ENCODE assay signal across 8 mouse cellular contexts in the genomic region with DNA sequence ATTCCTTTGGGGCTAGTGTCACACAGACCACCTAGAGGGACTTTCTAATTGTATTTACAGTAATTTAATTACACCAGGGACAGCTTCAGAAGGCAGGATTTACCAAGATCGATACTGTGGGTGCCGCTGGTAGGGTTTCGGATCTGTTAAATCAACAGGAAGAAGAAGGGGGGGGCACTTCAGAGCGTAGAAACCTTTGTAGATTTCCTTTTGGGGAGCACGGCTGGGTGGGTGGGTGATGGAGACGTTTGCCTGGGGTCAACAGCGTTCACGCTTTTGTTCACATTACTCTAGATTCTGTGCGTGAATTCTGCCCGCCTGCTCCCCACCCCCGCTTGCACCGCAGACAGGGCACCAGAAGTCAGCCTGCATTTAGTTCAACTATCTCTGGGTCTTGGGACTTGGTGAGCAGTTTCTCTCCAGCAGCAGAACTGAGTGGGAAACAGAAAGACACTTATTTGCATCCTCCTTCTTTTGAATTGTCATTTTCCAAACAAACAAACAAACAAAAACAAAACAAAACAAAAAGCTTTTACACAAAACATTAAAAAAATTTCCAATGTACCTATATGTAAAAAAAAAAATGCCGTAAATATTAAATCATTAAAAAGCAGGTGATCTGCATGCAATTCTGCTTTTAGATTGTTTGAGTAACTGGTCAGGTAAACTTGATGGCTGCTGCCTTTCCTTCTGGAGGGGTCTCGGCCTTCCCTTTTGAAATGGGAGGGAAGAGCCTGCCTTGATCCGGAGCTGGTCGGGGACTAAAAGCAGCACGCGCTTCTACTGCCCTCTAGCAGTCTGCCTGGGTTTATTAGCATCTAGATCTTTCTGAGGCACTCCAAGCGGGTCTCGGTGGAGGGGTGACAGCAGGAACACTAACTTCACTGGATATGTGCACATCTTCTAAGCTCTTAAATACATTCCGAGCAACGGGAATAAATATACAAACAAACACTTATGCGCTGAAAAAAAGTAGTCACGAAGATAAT. TPM values are rescaled to one million over a fixed set of nuclear protein-coding genes. Genes with fewer than 3 reads are reported as not detected.
DNase-seq lines count a peak whose midpoint lies in the region; ATAC-seq lines count a peak whose summit lies in the region.

No protein-coding gene starts in this region.

- WGBS in limb, embryonic 11.5 days: 13% methylated on average over 24 of the region's 24 CpGs
- 7% methylated on average over 24 of the region's 24 CpGs for WGBS in midbrain, embryonic 11.5 days
- 14% methylated on average over 24 of the region's 24 CpGs for WGBS in stomach, embryonic 15.5 days

- peak overlapping the region; percentile 14; the same call in 1 of the 2 replicates for H3K4me3 ChIP-seq in limb, embryonic 11.5 days (ENCODE audit: low read depth, low read length)
- peak overlapping the region; percentile 7 for H3K4me3 ChIP-seq in midbrain, embryonic 11.5 days (ENCODE audit: low read depth, low read length)
- peak overlapping the region; percentile 21 for H3K4me3 ChIP-seq in stomach, embryonic 15.5 days (replicated peaks)

- DNase-seq in urinary bladder, postnatal 25 days (ENCODE audit: low spot score): peak; percentile 19
- no peak for DNase-seq in urinary bladder, postnatal 10 days (ENCODE audit: low spot score)
- peak; percentile 35 to 42 for DNase-seq in cerebellum, postnatal 36 days
- DNase-seq in gastrocnemius, postnatal 14 days: peak; percentile 50
- peak; percentile 75 for DNase-seq in limb, embryonic 11.5 days (ENCODE audit: low spot score)
- DNase-seq in midbrain, embryonic 11.5 days (ENCODE audit: low spot score, missing footprints): peak; percentile 94

- peak; percentile 75 for ATAC-seq in inflammation-experienced regulatory T-cells, adult 6 months
- ATAC-seq in limb, embryonic 11.5 days (ENCODE audit: insufficient number of reproducible peaks, low FRiP score, low TSS enrichment, low read depth): no peak
- peak; percentile 48 for ATAC-seq in midbrain, embryonic 11.5 days (ENCODE audit: low FRiP score)
- no peak for ATAC-seq in stomach, embryonic 15.5 days (ENCODE audit: insufficient read depth, low FRiP score, low read depth)

- peaks cover 7% of the 10 kb centered on the region for H3K4me1 ChIP-seq in limb, embryonic 11.5 days (ENCODE audit: control insufficient read depth, insufficient read depth, low read length)
- peaks cover 10% of the 10 kb centered on the region for H3K4me1 ChIP-seq in midbrain, embryonic 11.5 days (ENCODE audit: control insufficient read depth, insufficient read depth, low read length)
- 0 out of 2 replicates have a peak, but pooled peaks cover 5% of the 10 kb centered on the region for H3K4me1 ChIP-seq in stomach, embryonic 15.5 days

- no peaks in the 10 kb centered on the region for H3K27me3 ChIP-seq in limb, embryonic 11.5 days (ENCODE audit: control insufficient read depth, insufficient read depth, low read length)
- 0 out of 2 replicates have a peak, but pooled peaks cover 3% of the 10 kb centered on the region for H3K27me3 ChIP-seq in midbrain, embryonic 11.5 days (ENCODE audit: control insufficient read depth, insufficient read depth, low read length)
- no peaks in the 10 kb centered on the region for H3K27me3 ChIP-seq in stomach, embryonic 15.5 days (replicated peaks)

- no peak overlapping the region for H3K27ac ChIP-seq in limb, embryonic 11.5 days (replicated peaks; ENCODE audit: low read depth, low read length)
- peak overlapping the region; percentile 15; the same call in 1 of the 2 replicates for H3K27ac ChIP-seq in midbrain, embryonic 11.5 days (ENCODE audit: low read depth, low read length)
- H3K27ac ChIP-seq in stomach, embryonic 15.5 days: no peak overlapping the region

- no peaks in the 10 kb centered on the region for H3K36me3 ChIP-seq in limb, embryonic 11.5 days (ENCODE audit: control insufficient read depth, insufficient read depth, low read length)
- H3K36me3 ChIP-seq in midbrain, embryonic 11.5 days (ENCODE audit: control insufficient read depth, insufficient read depth, low read length): no peaks in the 10 kb centered on the region
- no peaks in the 10 kb centered on the region for H3K36me3 ChIP-seq in stomach, embryonic 15.5 days

- intact Hi-C loops in gastrocnemius, postnatal 14 days (cut with DNase I; ENCODE audit: low total_unique reads): loop anchor here (5.0 to 10.0 kb wide), 4 partner anchors 120 to 403 kb away; no protein-coding TSS in a partner anchor

- no peaks in the 10 kb centered on the region for H3K9me3 ChIP-seq in limb, embryonic 11.5 days (ENCODE audit: control insufficient read depth, low read length)
- no peaks in the 10 kb centered on the region for H3K9me3 ChIP-seq in midbrain, embryonic 11.5 days (ENCODE audit: control insufficient read depth, low read length)
- H3K9me3 ChIP-seq in stomach, embryonic 15.5 days: no peaks in the 10 kb centered on the region

- H3K4me2 ChIP-seq in limb, embryonic 11.5 days (ENCODE audit: low read depth, severe bottlenecking): peak overlapping the region; percentile 43
- H3K4me2 ChIP-seq in midbrain, embryonic 11.5 days: peak overlapping the region; percentile 51
- H3K4me2 ChIP-seq in stomach, embryonic 15.5 days: peak overlapping the region; percentile 49

- peak overlapping the region; percentile 50 for H3K9ac ChIP-seq in limb, embryonic 11.5 days (ENCODE audit: low read length)
- peak overlapping the region; percentile 46; the same call in 1 of the 2 replicates for H3K9ac ChIP-seq in midbrain, embryonic 11.5 days (ENCODE audit: low read length)
- H3K9ac ChIP-seq in stomach, embryonic 15.5 days: no peak overlapping the region

RNA-seq across cellular contexts. Expression of gene Fhl4, which starts 57.3 kb away (rescaled TPM):
- total RNA-seq in gastrocnemius, postnatal 14 days (2021): under 1 TPM; 0.31 to 0.33 TPM
- polyA plus RNA-seq in inflammation-experienced regulatory T-cells, adult 6 months (2017; shearing (Covaris generic)): under 1 TPM; 0.50 to 0.62 (median 0.59) TPM
- polyA plus RNA-seq in limb, embryonic 11.5 days (2014; fragmentation: Nextera tagmentation; extraction: Ambion mirVana): 1.1 and 1.5 TPM in 2 replicates
- polyA plus RNA-seq in midbrain, embryonic 11.5 days (2014; fragmentation: Nextera tagmentation; extraction: Ambion mirVana): 1.2 TPM in 2 replicates
- 0.85 and 0.88 TPM in 2 replicates for polyA plus RNA-seq in stomach, embryonic 15.5 days (2015; fragmentation: Nextera tagmentation; extraction: Ambion mirVana)

RNA-seq across cellular contexts. Expression of gene Tmem263, which starts 57.4 kb away (rescaled TPM):
- total RNA-seq in gastrocnemius, postnatal 14 days (2021): 10 to 100 TPM; 11.3 to 18.2 TPM
- polyA plus RNA-seq in inflammation-experienced regulatory T-cells, adult 6 months (2017; shearing (Covaris generic)): 10 to 100 TPM; 35.6 to 49.7 (median 40.2) TPM
- 81.7 and 90.6 TPM in 2 replicates for polyA plus RNA-seq in limb, embryonic 11.5 days (2014; fragmentation: Nextera tagmentation; extraction: Ambion mirVana)
- 51.7 and 62.1 TPM in 2 replicates for polyA plus RNA-seq in midbrain, embryonic 11.5 days (2014; fragmentation: Nextera tagmentation; extraction: Ambion mirVana)
- 73.5 and 75.4 TPM in 2 replicates for polyA plus RNA-seq in stomach, embryonic 15.5 days (2015; fragmentation: Nextera tagmentation; extraction: Ambion mirVana)

Comparison
In these comparisons a context has a peak if more than half of its experiments do, and no peak if none do; other contexts are left out.
1. ATAC-seq: peak in inflammation-experienced regulatory T-cells, adult 6 months (single experiment) and midbrain, embryonic 11.5 days (single experiment); none in limb, embryonic 11.5 days (single experiment) and stomach, embryonic 15.5 days (single experiment).
2. Peak in every context shown above with its lines, with median percentiles within 50 percentile points of each other: H3K4me2 ChIP-seq and H3K4me3 ChIP-seq.